Mouse (Mus musculus): ENCODE measurements around the gene Hdgfl3.

DNA sequence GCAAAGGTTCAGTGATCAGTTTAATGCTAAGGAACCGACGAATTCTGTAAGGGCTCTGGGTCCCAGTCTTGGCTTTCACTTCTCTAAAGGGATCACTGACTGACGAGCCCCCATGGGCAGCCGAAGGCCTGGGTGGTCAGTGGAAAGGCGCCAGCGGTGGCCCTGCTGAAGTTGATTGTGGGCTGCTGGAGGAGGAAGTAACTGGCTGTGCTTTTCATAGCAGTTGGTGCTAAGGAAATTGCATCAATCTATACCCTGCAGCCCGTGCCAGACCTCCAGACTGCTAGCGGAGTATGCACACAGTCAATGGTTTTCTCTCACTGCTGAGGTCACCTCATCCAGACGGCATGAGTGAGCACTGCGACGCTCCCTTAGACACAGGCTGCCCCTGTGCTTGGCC, 74.2 kb downstream of the Hdgfl3 start:
- TF ChIP-seq E2F4 (IDR thresholded peaks at IDR 0.05; ENCODE audit: insufficient read depth) (no peak), MAX (IDR thresholded peaks at IDR 0.05; ENCODE audit: low read depth) (no peak), POLR2AphosphoS2 (IDR thresholded peaks at IDR 0.05; ENCODE audit: insufficient read length, low read depth) (no peak), TCF12 (IDR thresholded peaks at IDR 0.05; ENCODE audit: insufficient read depth, poor library complexity, severe bottlenecking) (no peak), POLR2A (IDR thresholded peaks at IDR 0.05; ENCODE audit: insufficient read length, low read depth) (no peak), MYOG (IDR thresholded peaks at IDR 0.05; ENCODE audit: control insufficient read depth in 1 of 3, insufficient read depth in 1 of 3, insufficient read length in 2 of 3, low read depth in 2 of 3) (no peak), SRF (IDR thresholded peaks at IDR 0.05; ENCODE audit: control insufficient read depth, insufficient read length, low read depth) (no peak), USF1 (IDR thresholded peaks at IDR 0.05; ENCODE audit: low read depth) (no peak), REST (IDR thresholded peaks at IDR 0.05; ENCODE audit: insufficient read depth, insufficient read length) (no peak), CEBPB (IDR thresholded peaks at IDR 0.05; ENCODE audit: insufficient read depth, poor library complexity, severe bottlenecking) (no peak), MYOD1 (IDR thresholded peaks at IDR 0.05; ENCODE audit: control insufficient read depth in 1 of 3, insufficient read length in 2 of 3, low read depth in 2 of 3) (no peak), TCF3 (IDR thresholded peaks at IDR 0.05; ENCODE audit: insufficient read length, low read depth) (no peak)

All from myocyte (in vitro differentiated cells).